22 mouse cellular contexts compared by ENCODE assay signal in the genomic region with DNA sequence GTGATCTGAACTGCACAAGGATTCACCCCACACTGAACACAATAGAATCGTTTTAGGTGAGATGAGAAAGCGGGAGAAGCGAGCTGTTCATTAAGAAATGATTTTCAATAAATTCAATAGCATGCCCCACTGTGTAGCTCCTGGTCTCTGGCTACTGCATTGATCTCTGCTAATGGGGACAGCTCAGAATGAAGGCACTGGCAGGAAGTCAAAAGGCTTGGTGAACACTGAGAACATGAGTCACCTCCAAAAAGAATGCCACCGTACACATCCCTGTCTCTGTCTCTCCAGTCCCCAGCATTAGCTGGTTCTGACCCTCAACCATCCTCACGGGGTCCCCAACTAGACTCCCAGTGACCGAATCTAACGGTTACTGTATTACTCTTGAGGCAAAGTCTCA.
DNase-seq lines count a peak whose midpoint lies in the region; ATAC-seq and TF ChIP-seq lines count a peak whose summit lies in the region.
"Had no signal": no experiment of that assay in that cellular context is flagged by ENCODE, and none has a peak within 500 bp of the region (broad histone marks: within the 10 kb centered on the region; RNA-seq: fewer than 3 reads in every experiment).

No protein-coding gene starts in this region.

- H3K36me3 ChIP-seq in E14TG2a.4 (ENCODE audit: insufficient read depth, low read length): no peaks in the 10 kb centered on the region
- H3K36me3 ChIP-seq in limb, embryonic 15.5 days: no peaks in the 10 kb centered on the region
- H3K36me3 ChIP-seq in midbrain, embryonic 14.5 days (ENCODE audit: control insufficient read depth, insufficient read depth, low read length): no peaks in the 10 kb centered on the region
- H3K36me3 ChIP-seq: forebrain, embryonic 15.5 days; heart, embryonic 12.5 days; hindbrain, embryonic 15.5 days had no signal

- DNase-seq in adrenal gland, postnatal 36 days: peak; percentile 48 to 57
- DNase-seq in adrenal gland, postnatal 25 days: no peak
- peak; percentile 60 for DNase-seq in 3T3-L1 (ENCODE audit: low read depth, low spot score)
- DNase-seq in gastrocnemius, postnatal 14 days: no peak
- DNase-seq in midbrain, embryonic 14.5 days: no peak
- no peak for DNase-seq in frontal cortex, adult 2 months (ENCODE audit: extremely low spot score in 1 of 2, low spot score in 1 of 2)
- DNase-seq: B cell, adult 2 months; cerebellum, adult 9-11 months; cerebellum, postnatal 36 days; gastrocnemius, postnatal 25 days had no signal

- peaks cover 99% of the 10 kb centered on the region for H3K4me1 ChIP-seq in E14TG2a.4 (replicated peaks; ENCODE audit: low read depth, low read length)
- H3K4me1 ChIP-seq in limb, embryonic 15.5 days: peaks cover 60% of the 10 kb centered on the region
- H3K4me1 ChIP-seq in midbrain, embryonic 14.5 days (ENCODE audit: control insufficient read depth, insufficient read depth, low read length): peaks cover 18% of the 10 kb centered on the region

- intact Hi-C loops in gastrocnemius, postnatal 14 days (cut with DNase I; ENCODE audit: low total_unique reads): no loop called here

- H3K27me3 ChIP-seq in E14TG2a.4 (ENCODE audit: insufficient read depth, low read length): no peaks in the 10 kb centered on the region
- no peaks in the 10 kb centered on the region for H3K27me3 ChIP-seq in limb, embryonic 15.5 days
- no peaks in the 10 kb centered on the region for H3K27me3 ChIP-seq in midbrain, embryonic 14.5 days (ENCODE audit: control insufficient read depth, insufficient read depth, low read length)
- H3K27me3 ChIP-seq: forebrain, embryonic 15.5 days; heart, embryonic 12.5 days; hindbrain, embryonic 15.5 days; Patski had no signal

- TF ChIP-seq CTCF in E14TG2a.4 (conservative IDR thresholded peaks at IDR 0.05; ENCODE audit: low read length): no peak

- ATAC-seq in limb, embryonic 15.5 days (ENCODE audit: insufficient number of reproducible peaks, low FRiP score, low TSS enrichment, low read depth): no peak
- ATAC-seq in midbrain, embryonic 14.5 days (ENCODE audit: low FRiP score, low TSS enrichment): no peak
- ATAC-seq: activated CD4-positive, CD25-positive, alpha-beta regulatory T cell, adult 4 months; CD4-positive, CD25-positive, alpha-beta regulatory T cell, adult 4 months; forebrain, embryonic 15.5 days; inflammation-experienced regulatory T-cells, adult 6 months; intestine, postnatal 0 days; Patski had no signal

- 0 out of 2 replicates have a peak overlapping the region, but pooled peaks have one; percentile 32 for H3K4me3 ChIP-seq in E14TG2a.4 (replicated peaks; ENCODE audit: low read length)
- H3K4me3 ChIP-seq in limb, embryonic 15.5 days: no peak overlapping the region
- H3K4me3 ChIP-seq in midbrain, embryonic 14.5 days (replicated peaks; ENCODE audit: low read depth, low read length): no peak overlapping the region
- H3K4me3 ChIP-seq: erythroblast, embryonic 14.5 days; forebrain, embryonic 10.5 days; forebrain, embryonic 15.5 days; heart, embryonic 12.5 days; hindbrain, embryonic 15.5 days had no signal

- H3K9me3 ChIP-seq in E14TG2a.4 (ENCODE audit: low read length): no peaks in the 10 kb centered on the region
- no peaks in the 10 kb centered on the region for H3K9me3 ChIP-seq in limb, embryonic 15.5 days
- H3K9me3 ChIP-seq in midbrain, embryonic 14.5 days (ENCODE audit: control insufficient read depth, low read length): no peaks in the 10 kb centered on the region
- H3K9me3 ChIP-seq: forebrain, embryonic 10.5 days; forebrain, embryonic 15.5 days; heart, embryonic 12.5 days; hindbrain, embryonic 15.5 days had no signal

- no peak overlapping the region for H3K4me2 ChIP-seq in limb, embryonic 15.5 days
- H3K4me2 ChIP-seq in midbrain, embryonic 14.5 days (ENCODE audit: low read length): no peak overlapping the region
- H3K4me2 ChIP-seq: forebrain, embryonic 15.5 days; heart, embryonic 12.5 days; hindbrain, embryonic 15.5 days had no signal

- H3K9ac ChIP-seq in limb, embryonic 15.5 days: no peak overlapping the region
- H3K9ac ChIP-seq in midbrain, embryonic 14.5 days (replicated peaks; ENCODE audit: low read length): no peak overlapping the region
- H3K9ac ChIP-seq: forebrain, embryonic 15.5 days; heart, embryonic 12.5 days; hindbrain, embryonic 15.5 days had no signal

- peak overlapping the region; percentile 27; the same call in 1 of the 2 replicates for H3K27ac ChIP-seq in limb, embryonic 15.5 days
- H3K27ac ChIP-seq in midbrain, embryonic 14.5 days (replicated peaks; ENCODE audit: low read depth, low read length): no peak overlapping the region
- H3K27ac ChIP-seq: forebrain, embryonic 10.5 days; forebrain, embryonic 15.5 days; hindbrain, embryonic 15.5 days had no signal

- 76% methylated on average over 7 of the region's 7 CpGs for WGBS in limb, embryonic 15.5 days
- 89% methylated on average over 7 of the region's 7 CpGs for WGBS in midbrain, embryonic 14.5 days

Comparison
In these comparisons a context has a peak if more than half of its experiments do, and no peak if none do; other contexts are left out.
1. DNase-seq: peak in adrenal gland, postnatal 36 days (2 of 2) and 3T3-L1 (single experiment); none in adrenal gland, postnatal 25 days (single experiment), gastrocnemius, postnatal 14 days (single experiment), midbrain, embryonic 14.5 days (single experiment) and frontal cortex, adult 2 months (0 of 2).